Mouse (Mus musculus): Measurements from ENCODE around the gene Cobl.

Gene Cobl

GRCm38 (mm10) chr11:12384826-12385225 is 79.9 kb downstream of the Cobl start:
- no peak for DNase-seq (ENCODE audit: low spot score in 2 of 2)

- DNase-seq (ENCODE audit: low spot score in 2 of 2) = no peak
Observed at GRCm38 (mm10) chr11:12382991-12383390, 81.8 kb downstream of the Cobl start.

GRCm38 (mm10) chr11:12381096-12381495 is 83.7 kb downstream of the Cobl start:
- no peak for DNase-seq (ENCODE audit: low spot score in 2 of 2)

- DNase-seq (ENCODE audit: low spot score in 2 of 2) = no peak
Observed at GRCm38 (mm10) chr11:12376628-12377027, 88.1 kb downstream of the Cobl start.

GRCm38 (mm10) chr11:12373106-12374098 is 91.4 kb downstream of the Cobl start:
- DNase-seq (ENCODE audit: low spot score in 2 of 2) = no peak

GRCm38 (mm10) chr11:12370957-12371356 is 93.8 kb downstream of the Cobl start:
- DNase-seq (ENCODE audit: low spot score in 2 of 2) = no peak

GRCm38 (mm10) chr11:12367426-12368178 is 97.2 kb downstream of the Cobl start:
- DNase-seq (ENCODE audit: low spot score in 2 of 2) = no peak

- no peak for DNase-seq (ENCODE audit: low spot score in 2 of 2)
Observed at GRCm38 (mm10) chr11:12359336-12360000, 105.3 kb downstream of the Cobl start.

- no peak for DNase-seq (ENCODE audit: low spot score in 2 of 2)
Observed at GRCm38 (mm10) chr11:12358602-12359001, 106.2 kb downstream of the Cobl start.

GRCm38 (mm10) chr11:12355681-12356080 is 109.1 kb downstream of the Cobl start:
- no peak for DNase-seq (ENCODE audit: low spot score in 2 of 2)

GRCm38 (mm10) chr11:12350986-12351546 is 113.7 kb downstream of the Cobl start:
- no peak for DNase-seq (ENCODE audit: low spot score in 2 of 2)

- no peak for DNase-seq (ENCODE audit: low spot score in 2 of 2)
Observed at GRCm38 (mm10) chr11:12350086-12350485, 114.7 kb downstream of the Cobl start.

- DNase-seq (ENCODE audit: low spot score in 2 of 2) = no peak
Observed at GRCm38 (mm10) chr11:12346486-12346885, 118.3 kb downstream of the Cobl start.

GRCm38 (mm10) chr11:12343686-12344085 is 121.1 kb downstream of the Cobl start:
- DNase-seq (ENCODE audit: low spot score in 2 of 2) = no peak

- DNase-seq (ENCODE audit: low spot score in 2 of 2) = no peak
Observed at GRCm38 (mm10) chr11:12340697-12341096, 124.1 kb downstream of the Cobl start.

- no peak for DNase-seq (ENCODE audit: low spot score in 2 of 2)
Observed at GRCm38 (mm10) chr11:12336145-12336544, 128.6 kb downstream of the Cobl start.

- DNase-seq (ENCODE audit: low spot score in 2 of 2) = no peak
Observed at GRCm38 (mm10) chr11:12331997-12332396, 132.8 kb downstream of the Cobl start.

GRCm38 (mm10) chr11:12321445-12321844 is 143.3 kb downstream of the Cobl start:
- no peak for DNase-seq (ENCODE audit: low spot score in 2 of 2)

- DNase-seq (ENCODE audit: low spot score in 2 of 2) = no peak
Observed at GRCm38 (mm10) chr11:12319318-12319717, 145.4 kb downstream of the Cobl start.

- no peak for DNase-seq (ENCODE audit: low spot score in 2 of 2)
Observed at GRCm38 (mm10) chr11:12315670-12316069, 149.1 kb downstream of the Cobl start.

GRCm38 (mm10) chr11:12314278-12315043 is 150.3 kb downstream of the Cobl start:
- no peak for DNase-seq (ENCODE audit: low spot score in 2 of 2)
